Mouse (Mus musculus): ENCODE measurements around the gene Jmjd7. TPM values are rescaled to one million over a fixed set of nuclear protein-coding genes. Genes with fewer than 3 reads are reported as not detected.
A peak's percentile ranks its signal among the peaks of the same experiment; 100 is the strongest.

The Jmjd7 gene
- polyA plus RNA-seq, 1 experiment from 2014 or later: 15.5 TPM

DNA sequence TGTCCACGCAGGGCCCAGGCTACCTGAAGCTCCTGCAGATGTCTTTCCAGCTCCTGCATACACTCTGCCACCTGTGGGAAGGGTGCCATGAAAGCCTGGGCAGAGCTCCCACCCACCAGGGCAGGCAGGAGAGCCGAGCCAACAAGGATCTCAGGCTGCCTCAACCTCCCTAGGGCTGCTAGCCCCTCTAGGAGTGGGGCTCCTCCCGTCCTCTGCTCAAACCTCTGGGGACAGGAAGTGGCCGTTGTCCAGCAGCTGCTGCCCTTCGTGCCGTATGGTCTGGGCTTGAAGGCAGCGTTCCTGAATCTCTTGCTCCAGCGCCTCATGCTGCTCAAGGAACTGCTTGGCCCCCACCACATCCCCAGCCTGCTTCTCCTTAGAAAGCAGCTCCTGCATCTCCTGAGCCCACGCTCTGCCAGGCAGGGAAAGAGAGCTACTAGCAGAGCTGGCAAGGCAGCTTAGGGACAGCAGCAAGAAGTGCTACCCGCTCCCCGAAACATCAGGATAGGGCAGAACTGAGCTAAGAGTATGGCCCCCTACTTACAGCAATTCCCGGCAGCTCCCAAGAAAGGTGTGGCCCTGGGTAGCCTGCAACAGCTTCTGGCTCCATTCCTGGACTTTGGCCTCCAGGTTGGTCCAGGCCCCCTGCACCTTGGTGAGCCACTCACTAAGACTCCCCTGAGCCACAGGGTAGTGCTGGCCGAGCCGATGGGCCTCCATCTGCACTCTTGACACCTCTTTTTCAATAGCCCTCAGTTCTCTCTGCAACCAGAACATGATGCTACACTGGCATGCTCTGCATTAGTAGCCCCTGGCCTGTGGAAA lies 19.4 kb downstream of the Jmjd7 start:
- no peaks in the 10 kb centered on the region for H3K9me3 ChIP-seq
- H3K36me3 ChIP-seq: peaks cover 4% of the 10 kb centered on the region; the same call in 1 of the 2 replicates
- H3K9ac ChIP-seq: no peak overlapping the region; the same call in 1 of the 2 replicates
- peak overlapping the region; percentile 49 for H3K4me2 ChIP-seq (replicated peaks)
- H3K4me3 ChIP-seq (replicated peaks): 0 out of 2 replicates have a peak overlapping the region, but pooled peaks have one; percentile 9
- no peaks in the 10 kb centered on the region for H3K27me3 ChIP-seq (replicated peaks)
- H3K27ac ChIP-seq: 0 out of 2 replicates have a peak overlapping the region, but pooled peaks have one; percentile 54
- ATAC-seq: peak; percentile 87
- H3K4me1 ChIP-seq (replicated peaks): peaks cover 34% of the 10 kb centered on the region
- WGBS: 59% methylated on average over 14 of the region's 14 CpGs

GRCm38 (mm10) chr2:120048173-120048572 lies 20.9 kb downstream of the Jmjd7 start:
- ATAC-seq: no peak

GRCm38 (mm10) chr2:120049632-120050274 lies 22.5 kb downstream of the Jmjd7 start:
- Histone ChIP-seq H3K27ac (no peak overlapping the region), H3K4me2 (replicated peaks) (no peak overlapping the region), H3K27me3 (replicated peaks) (no peaks in the 10 kb centered on the region), H3K4me3 (replicated peaks) (no peak overlapping the region), H3K9me3 (no peaks in the 10 kb centered on the region), H3K36me3 (no peaks in the 10 kb centered on the region), H3K9ac (no peak overlapping the region), H3K4me1 (replicated peaks) (peaks cover 23% of the 10 kb centered on the region)
- no peak for ATAC-seq
- 60% methylated on average over 10 of the region's 10 CpGs for WGBS

More at GRCm38 (mm10) chr2:120048173-120048572, 20.9 kb downstream of the Jmjd7 start:
- Histone ChIP-seq H3K27ac (no peak overlapping the region), H3K36me3 (no peaks in the 10 kb centered on the region), H3K4me2 (replicated peaks) (no peak overlapping the region), H3K27me3 (replicated peaks) (no peaks in the 10 kb centered on the region), H3K9me3 (no peaks in the 10 kb centered on the region), H3K9ac (no peak overlapping the region), H3K4me3 (replicated peaks) (no peak overlapping the region), H3K4me1 (replicated peaks) (peaks cover 34% of the 10 kb centered on the region)
- 77% methylated on average over 9 of the region's 9 CpGs for WGBS

- no peak for ATAC-seq
- no peak overlapping the region for H3K27ac ChIP-seq
- no peak overlapping the region for H3K9ac ChIP-seq
- no peak overlapping the region for H3K4me2 ChIP-seq (replicated peaks)
- H3K4me3 ChIP-seq (replicated peaks): no peak overlapping the region
- peaks cover 15% of the 10 kb centered on the region for H3K4me1 ChIP-seq (replicated peaks)
- H3K27me3 ChIP-seq (replicated peaks): no peaks in the 10 kb centered on the region
- no peaks in the 10 kb centered on the region for H3K36me3 ChIP-seq
- WGBS: 57% methylated on average over 6 of the region's 6 CpGs
- no peaks in the 10 kb centered on the region for H3K9me3 ChIP-seq
These were observed 24.1 kb downstream of the Jmjd7 start for GRCm38 (mm10) chr2:120051405-120051804.

GRCm38 (mm10) chr2:120054771-120055552 lies 27.7 kb downstream of the Jmjd7 start:
- 81% methylated on average over 12 of the region's 12 CpGs for WGBS
- Histone ChIP-seq H3K27me3 (replicated peaks) (no peaks in the 10 kb centered on the region), H3K4me2 (replicated peaks) (no peak overlapping the region), H3K4me3 (replicated peaks) (no peak overlapping the region), H3K27ac (no peak overlapping the region), H3K36me3 (no peaks in the 10 kb centered on the region), H3K4me1 (replicated peaks) (no peaks in the 10 kb centered on the region), H3K9ac (no peak overlapping the region), H3K9me3 (no peaks in the 10 kb centered on the region)
- ATAC-seq: no peak

GRCm38 (mm10) chr2:120055923-120056322 lies 28.6 kb downstream of the Jmjd7 start:
- Histone ChIP-seq H3K27me3 (replicated peaks) (no peaks in the 10 kb centered on the region), H3K4me2 (replicated peaks) (no peak overlapping the region), H3K4me3 (replicated peaks) (no peak overlapping the region), H3K36me3 (no peaks in the 10 kb centered on the region), H3K9me3 (no peaks in the 10 kb centered on the region), H3K27ac (no peak overlapping the region), H3K4me1 (replicated peaks) (no peaks in the 10 kb centered on the region), H3K9ac (no peak overlapping the region)
- ATAC-seq: no peak
- WGBS: 85% methylated on average over 10 of the region's 10 CpGs

DNA sequence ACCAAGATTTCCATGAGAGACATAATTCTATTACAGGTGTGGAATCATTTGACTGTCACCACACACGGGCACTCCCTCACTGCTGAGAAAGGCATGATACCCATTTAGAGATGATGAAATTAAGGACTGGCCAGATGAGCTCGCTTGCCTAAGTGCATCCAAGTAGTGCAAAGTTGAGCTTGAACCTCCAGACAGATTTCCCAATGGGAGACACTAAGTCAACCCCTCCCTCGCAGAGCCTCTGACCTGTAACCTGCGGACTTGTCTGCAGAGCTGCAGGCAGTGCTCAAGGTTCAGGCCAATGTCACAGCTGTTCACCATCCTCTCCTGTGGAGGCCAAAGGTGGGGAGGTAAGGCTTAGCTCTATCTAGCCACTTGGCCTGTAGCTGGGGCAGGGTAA lies 31.5 kb downstream of the Jmjd7 start:
- Histone ChIP-seq H3K27me3 (replicated peaks) (no peaks in the 10 kb centered on the region), H3K9ac (no peak overlapping the region), H3K4me1 (replicated peaks) (no peaks in the 10 kb centered on the region), H3K9me3 (no peaks in the 10 kb centered on the region), H3K27ac (no peak overlapping the region), H3K4me2 (replicated peaks) (no peak overlapping the region), H3K4me3 (replicated peaks) (no peak overlapping the region), H3K36me3 (no peaks in the 10 kb centered on the region)
- 83% methylated on average over 4 of the region's 4 CpGs for WGBS
- no peak for ATAC-seq

DNA sequence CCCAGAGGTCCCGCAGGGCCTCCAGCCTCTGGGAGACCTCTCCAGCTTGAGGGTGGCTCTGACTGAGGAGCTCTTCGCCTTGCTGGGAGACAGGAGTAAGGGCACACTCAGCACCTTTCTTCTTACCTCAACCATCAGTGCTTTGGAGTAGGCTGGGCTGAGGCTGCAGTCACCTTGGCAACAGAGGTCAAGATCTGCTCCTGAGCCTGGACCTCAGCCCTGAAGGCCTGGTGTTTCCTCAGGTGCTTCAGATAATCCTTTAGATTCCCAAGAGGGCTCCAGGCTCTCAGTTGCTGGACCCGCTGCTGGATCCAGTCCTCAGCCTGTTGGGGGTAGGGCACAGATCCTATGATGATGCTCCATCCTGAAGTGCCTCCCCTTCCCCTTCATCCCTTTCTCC lies 32.2 kb downstream of the Jmjd7 start:
- WGBS: 81% methylated on average over 3 of the region's 3 CpGs
- Histone ChIP-seq H3K27me3 (replicated peaks) (no peaks in the 10 kb centered on the region), H3K27ac (no peak overlapping the region), H3K4me3 (replicated peaks) (no peak overlapping the region), H3K9me3 (no peaks in the 10 kb centered on the region), H3K4me2 (replicated peaks) (no peak overlapping the region), H3K4me1 (replicated peaks) (no peaks in the 10 kb centered on the region), H3K9ac (no peak overlapping the region), H3K36me3 (no peaks in the 10 kb centered on the region)
- no peak for ATAC-seq

DNA sequence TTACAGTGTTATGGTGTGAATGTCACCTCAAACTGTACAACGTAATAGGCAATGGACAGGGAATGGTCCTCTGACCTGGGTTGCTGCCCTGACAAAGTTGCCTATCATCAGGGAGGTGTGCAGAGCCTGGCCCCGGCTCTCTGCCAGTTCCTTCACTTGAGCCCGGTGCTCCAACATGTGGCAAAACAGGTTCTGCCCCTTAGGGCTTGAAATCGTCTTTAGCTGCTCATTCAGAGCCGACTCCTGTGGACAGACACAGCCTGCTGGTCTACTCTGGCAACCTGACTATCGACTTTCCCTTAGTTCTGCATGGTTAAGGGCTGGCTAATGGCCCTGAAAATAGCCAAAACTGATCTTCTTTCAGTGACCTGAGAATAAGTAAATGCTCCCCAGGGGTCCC lies 32.9 kb downstream of the Jmjd7 start:
- no peaks in the 10 kb centered on the region for H3K4me1 ChIP-seq (replicated peaks)
- no peak overlapping the region for H3K9ac ChIP-seq
- H3K4me3 ChIP-seq (replicated peaks): no peak overlapping the region
- no peak for ATAC-seq
- H3K4me2 ChIP-seq (replicated peaks): no peak overlapping the region
- 46% methylated on average over 6 of the region's 6 CpGs for WGBS
- H3K27me3 ChIP-seq (replicated peaks): no peaks in the 10 kb centered on the region
- no peaks in the 10 kb centered on the region for H3K36me3 ChIP-seq
- no peaks in the 10 kb centered on the region for H3K9me3 ChIP-seq
- H3K27ac ChIP-seq: no peak overlapping the region

GRCm38 (mm10) chr2:120060651-120061050 lies 33.4 kb downstream of the Jmjd7 start:
- Histone ChIP-seq H3K36me3 (no peaks in the 10 kb centered on the region), H3K9ac (no peak overlapping the region), H3K9me3 (no peaks in the 10 kb centered on the region), H3K27me3 (replicated peaks) (no peaks in the 10 kb centered on the region), H3K27ac (no peak overlapping the region), H3K4me2 (replicated peaks) (no peak overlapping the region), H3K4me3 (replicated peaks) (no peak overlapping the region), H3K4me1 (replicated peaks) (no peaks in the 10 kb centered on the region)
- ATAC-seq: no peak
- 76% methylated on average over 9 of the region's 9 CpGs for WGBS

DNA sequence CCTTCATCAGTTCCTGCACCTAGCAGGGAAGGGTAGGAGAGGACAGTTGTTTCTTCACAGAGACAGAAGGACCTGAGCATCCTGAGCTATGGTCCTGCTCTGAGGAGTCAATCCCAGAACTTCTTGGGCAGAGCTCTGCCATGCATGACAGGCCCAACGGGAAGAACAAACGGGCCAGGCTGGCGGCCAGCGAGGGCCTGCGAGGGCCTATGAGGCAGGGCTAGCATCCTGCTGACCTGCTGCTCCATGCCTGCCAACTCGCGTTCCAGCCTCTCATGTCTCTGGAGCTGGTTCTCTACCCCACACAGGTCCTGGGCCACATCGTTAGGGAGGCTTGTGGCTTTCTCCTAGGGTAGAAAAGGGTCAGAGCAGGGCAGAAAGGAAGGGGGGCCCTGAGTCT lies 35.0 kb downstream of the Jmjd7 start:
- no peaks in the 10 kb centered on the region for H3K27me3 ChIP-seq (replicated peaks)
- no peaks in the 10 kb centered on the region for H3K9me3 ChIP-seq
- no peaks in the 10 kb centered on the region for H3K4me1 ChIP-seq (replicated peaks)
- 88% methylated on average over 8 of the region's 8 CpGs for WGBS
- H3K36me3 ChIP-seq: no peaks in the 10 kb centered on the region
- ATAC-seq: no peak
- no peak overlapping the region for H3K9ac ChIP-seq
- H3K4me2 ChIP-seq (replicated peaks): no peak overlapping the region
- no peak overlapping the region for H3K27ac ChIP-seq
- no peak overlapping the region for H3K4me3 ChIP-seq (replicated peaks)

DNA sequence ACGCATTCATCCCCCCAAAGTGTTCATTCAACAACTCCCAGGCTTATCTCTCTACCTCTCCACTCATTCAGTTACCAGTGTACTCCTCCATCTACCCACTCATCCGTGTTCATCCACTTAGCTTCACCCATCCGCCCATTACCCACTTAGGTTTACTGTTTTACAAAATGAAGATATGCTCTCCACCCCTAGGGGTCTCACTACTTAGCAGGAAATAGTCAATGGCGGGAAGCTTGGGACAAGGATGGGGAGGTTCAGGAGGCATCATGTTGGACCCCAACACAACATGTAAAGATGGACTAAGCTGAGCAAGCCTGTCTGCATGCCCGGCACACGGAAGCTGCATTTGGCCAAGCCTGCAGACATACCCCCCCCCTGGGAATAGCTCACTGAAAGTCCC lies 37.4 kb downstream of the Jmjd7 start:
- Histone ChIP-seq H3K4me2 (replicated peaks) (no peak overlapping the region), H3K9ac (no peak overlapping the region), H3K27ac (no peak overlapping the region), H3K36me3 (no peaks in the 10 kb centered on the region), H3K4me3 (replicated peaks) (no peak overlapping the region), H3K27me3 (replicated peaks) (no peaks in the 10 kb centered on the region), H3K9me3 (no peaks in the 10 kb centered on the region), H3K4me1 (replicated peaks) (0 out of 2 replicates have a peak, but pooled peaks cover 2% of the 10 kb centered on the region)
- ATAC-seq: no peak
- 80% methylated on average over 6 of the region's 6 CpGs for WGBS
